Mouse (Mus musculus): ENCODE measurements around the gene Rnf150. TPM values are rescaled to one million over a fixed set of nuclear protein-coding genes. Genes with fewer than 3 reads are reported as not detected.

Gene Rnf150
- total and polyA plus RNA-seq, 3 experiments = not detected

DNA sequence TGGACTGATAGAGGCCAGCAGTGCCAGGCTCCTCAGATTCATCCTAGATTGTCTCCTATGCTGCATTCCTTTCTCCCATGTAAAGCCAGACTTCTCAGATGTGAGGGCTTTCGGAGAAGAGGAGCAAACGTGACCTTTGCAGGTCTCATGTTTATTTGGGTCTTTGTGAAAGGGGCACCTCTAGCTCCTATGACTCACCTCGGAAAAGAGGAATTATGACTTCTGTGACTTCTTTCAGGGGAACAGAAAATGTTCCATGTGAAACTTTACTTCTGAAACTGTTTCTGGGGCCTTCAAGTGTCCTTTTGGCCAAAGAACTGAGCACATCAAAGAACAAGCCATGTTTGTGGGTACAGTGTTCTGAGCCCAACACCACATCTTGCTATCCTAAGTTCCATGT, 133.7 kb downstream of the Rnf150 start:
- H3K9ac ChIP-seq (ENCODE audit: control insufficient read depth, low read depth, low read length, poor library complexity, severe bottlenecking) = no peak overlapping the region
- TF ChIP-seq MAZ (IDR thresholded peaks at IDR 0.05; ENCODE audit: low read depth, low read length) = no peak
- no peak for TF ChIP-seq ZC3H11A (IDR thresholded peaks at IDR 0.05; ENCODE audit: low read depth, low read length)
- TF ChIP-seq EP300 (IDR thresholded peaks at IDR 0.05; ENCODE audit: low read depth in 1 of 2, low read length in 2 of 2) = no peak
- TF ChIP-seq USF1 (IDR thresholded peaks at IDR 0.05; ENCODE audit: low read depth, low read length) = no peak
- TF ChIP-seq ETS1 (IDR thresholded peaks at IDR 0.05; ENCODE audit: low read depth, low read length) = no peak
- TF ChIP-seq USF2 (IDR thresholded peaks at IDR 0.05; ENCODE audit: borderline replicate concordance in 1 of 2, insufficient read depth in 1 of 2, low read depth in 1 of 2, low read length in 2 of 2) = no peak
- TF ChIP-seq NRF1 (IDR thresholded peaks at IDR 0.05; ENCODE audit: insufficient read depth, low read depth, low read length, poor library complexity, severe bottlenecking) = no peak
- TF ChIP-seq MXI1 (IDR thresholded peaks at IDR 0.05; ENCODE audit: low read depth, low read length) = no peak
- no peak for TF ChIP-seq TAL1 (IDR thresholded peaks at IDR 0.05; ENCODE audit: low read length)
- no peak for TF ChIP-seq RCOR1 (IDR thresholded peaks at IDR 0.05; ENCODE audit: low read depth, low read length)
- TF ChIP-seq CTCF (IDR thresholded peaks at IDR 0.05 in 2 of 3, conservative IDR thresholded peaks at IDR 0.05 in 1 of 3; ENCODE audit: control insufficient read depth in 1 of 3, insufficient read depth in 1 of 3, low read depth in 2 of 3, low read length in 3 of 3, poor library complexity in 1 of 3, severe bottlenecking in 1 of 3) = no peak
- TF ChIP-seq MYC (IDR thresholded peaks at IDR 0.05; ENCODE audit: low read depth, low read length) = no peak
- no peak for TF ChIP-seq UBTF (IDR thresholded peaks at IDR 0.05; ENCODE audit: borderline replicate concordance, insufficient read depth, low read depth, low read length)
- TF ChIP-seq MYB (IDR thresholded peaks at IDR 0.05; ENCODE audit: low read depth, low read length) = no peak
- no peak for TF ChIP-seq MAFK (IDR thresholded peaks at IDR 0.05; ENCODE audit: borderline replicate concordance, low read depth, low read length)
- no peak overlapping the region for H3K27ac ChIP-seq (ENCODE audit: control insufficient read depth, low read depth, low read length)
- DNase-seq (ENCODE audit: low read depth, low spot score) = no peak
- H3K27me3 ChIP-seq (ENCODE audit: control insufficient read depth in 1 of 2, insufficient read depth in 2 of 2, low read length in 2 of 2) = no peaks in the 10 kb centered on the region
- no peak overlapping the region for H3K4me3 ChIP-seq (ENCODE audit: control insufficient read depth in 1 of 2, insufficient read depth in 1 of 2, low read depth in 2 of 2, low read length in 2 of 2)
- no peaks in the 10 kb centered on the region for H3K36me3 ChIP-seq (ENCODE audit: control insufficient read depth in 1 of 2, insufficient read depth in 2 of 2, low read length in 2 of 2)
- H3K9me3 ChIP-seq (replicated peaks; ENCODE audit: insufficient read depth, low read length) = no peaks in the 10 kb centered on the region
- no peaks in the 10 kb centered on the region for H3K4me1 ChIP-seq (ENCODE audit: control insufficient read depth in 1 of 2, insufficient read depth in 2 of 2, low read length in 2 of 2)
- no peaks in the 10 kb centered on the region for H3K79me2 ChIP-seq (ENCODE audit: control insufficient read depth, insufficient read depth, low read length, poor library complexity)

DNA sequence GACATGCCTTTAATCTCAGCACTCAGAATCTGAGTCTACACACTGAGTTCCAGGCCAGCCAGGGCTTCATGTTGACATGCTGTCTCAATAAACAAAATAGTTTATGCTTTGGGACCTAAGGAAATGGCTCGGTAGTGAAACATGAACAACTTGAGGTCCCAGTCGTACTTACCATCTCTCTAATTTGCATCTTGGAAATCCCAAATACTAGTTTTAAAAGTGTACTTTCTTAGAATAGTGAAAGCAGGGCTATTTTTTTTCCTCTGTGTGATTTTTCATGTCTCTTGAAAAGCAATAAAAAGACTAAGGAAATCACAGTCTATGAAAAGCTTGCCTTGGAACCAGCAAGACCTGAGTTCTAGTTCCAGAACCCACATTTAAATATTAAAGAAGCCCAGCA, 135.6 kb downstream of the Rnf150 start:
- no peak for DNase-seq (ENCODE audit: low read depth, low spot score)
- H3K9me3 ChIP-seq (replicated peaks; ENCODE audit: insufficient read depth, low read length) = no peaks in the 10 kb centered on the region
- H3K4me1 ChIP-seq (ENCODE audit: control insufficient read depth in 1 of 2, insufficient read depth in 2 of 2, low read length in 2 of 2) = no peaks in the 10 kb centered on the region
- H3K36me3 ChIP-seq (ENCODE audit: control insufficient read depth in 1 of 2, insufficient read depth in 2 of 2, low read length in 2 of 2) = no peaks in the 10 kb centered on the region
- no peak overlapping the region for H3K9ac ChIP-seq (ENCODE audit: control insufficient read depth, low read depth, low read length, poor library complexity, severe bottlenecking)
- H3K27ac ChIP-seq (ENCODE audit: control insufficient read depth, low read depth, low read length) = no peak overlapping the region
- H3K4me3 ChIP-seq (ENCODE audit: control insufficient read depth in 1 of 2, insufficient read depth in 1 of 2, low read depth in 2 of 2, low read length in 2 of 2) = no peak overlapping the region
- TF ChIP-seq POLR2AphosphoS2 (IDR thresholded peaks at IDR 0.05; ENCODE audit: low read length) (no peak), TCF12 (IDR thresholded peaks at IDR 0.05; ENCODE audit: low read depth, low read length) (no peak), MYC (IDR thresholded peaks at IDR 0.05; ENCODE audit: low read depth, low read length) (no peak), POLR2AphosphoS5 (IDR thresholded peaks at IDR 0.05; ENCODE audit: borderline replicate concordance, low read depth, low read length) (no peak), ETS1 (IDR thresholded peaks at IDR 0.05; ENCODE audit: low read depth, low read length) (no peak), ZMIZ1 (IDR thresholded peaks at IDR 0.05; ENCODE audit: low read depth, low read length) (no peak), CHD1 (IDR thresholded peaks at IDR 0.05; ENCODE audit: low read depth, low read length) (no peak), ZC3H11A (IDR thresholded peaks at IDR 0.05; ENCODE audit: low read depth, low read length) (no peak), MAX (IDR thresholded peaks at IDR 0.05; ENCODE audit: low read length) (no peak), EP300 (IDR thresholded peaks at IDR 0.05; ENCODE audit: low read depth in 1 of 2, low read length in 2 of 2) (no peak), POLR2A (IDR thresholded peaks at IDR 0.05; ENCODE audit: control insufficient read depth in 1 of 2, insufficient read depth in 1 of 2, low read depth in 1 of 2, low read length in 2 of 2, poor library complexity in 1 of 2) (no peak), HCFC1 (IDR thresholded peaks at IDR 0.05; ENCODE audit: low read depth, low read length) (no peak)
- H3K27me3 ChIP-seq (ENCODE audit: control insufficient read depth in 1 of 2, insufficient read depth in 2 of 2, low read length in 2 of 2) = no peaks in the 10 kb centered on the region
- H3K79me2 ChIP-seq (ENCODE audit: control insufficient read depth, insufficient read depth, low read length, poor library complexity) = no peaks in the 10 kb centered on the region

All from MEL (cell line).